Mouse (Mus musculus) c-Kit-positive CD71-positive TER-119-positive erythroid progenitor cells, embryonic 14.5 days (primary cell): ENCODE measurements around the gene Ptgr2.
A peak's percentile ranks its signal among the peaks of the same experiment; 100 is the strongest.

Experiments used
- DNase-seq: peaks from one replicate; pipeline ENCODE4 v3.0.0-alpha.2; 2013; ENCODE audit warnings: low spot score

The Ptgr2 gene

DNA sequence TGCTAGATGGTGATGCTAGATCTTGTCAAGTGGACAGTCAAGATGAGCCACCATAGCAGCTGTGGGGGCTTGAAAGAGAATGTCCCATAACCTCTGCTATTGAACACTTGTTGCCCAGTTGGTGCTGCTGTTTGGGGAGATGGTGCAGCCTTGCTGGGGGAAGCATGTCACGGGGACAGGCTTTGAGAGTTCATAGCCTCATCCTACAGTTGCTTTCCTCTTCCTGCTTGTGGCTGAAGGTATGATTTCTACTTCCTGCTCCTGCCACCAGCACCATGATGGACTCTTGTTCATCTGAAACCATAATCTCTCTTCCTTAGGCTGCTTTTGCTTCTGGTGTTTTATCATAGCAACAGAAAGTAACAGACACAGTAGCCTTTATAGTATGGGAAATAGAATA, 19.5 kb downstream of the Ptgr2 start:
- no peak for DNase-seq

- DNase-seq = no peak
Observed at GRCm38 (mm10) chr12:84311306-84311705, 26.3 kb downstream of the Ptgr2 start.

GRCm38 (mm10) chr12:84316006-84316405, 31.0 kb downstream of the Ptgr2 start:
- no peak for DNase-seq

DNA sequence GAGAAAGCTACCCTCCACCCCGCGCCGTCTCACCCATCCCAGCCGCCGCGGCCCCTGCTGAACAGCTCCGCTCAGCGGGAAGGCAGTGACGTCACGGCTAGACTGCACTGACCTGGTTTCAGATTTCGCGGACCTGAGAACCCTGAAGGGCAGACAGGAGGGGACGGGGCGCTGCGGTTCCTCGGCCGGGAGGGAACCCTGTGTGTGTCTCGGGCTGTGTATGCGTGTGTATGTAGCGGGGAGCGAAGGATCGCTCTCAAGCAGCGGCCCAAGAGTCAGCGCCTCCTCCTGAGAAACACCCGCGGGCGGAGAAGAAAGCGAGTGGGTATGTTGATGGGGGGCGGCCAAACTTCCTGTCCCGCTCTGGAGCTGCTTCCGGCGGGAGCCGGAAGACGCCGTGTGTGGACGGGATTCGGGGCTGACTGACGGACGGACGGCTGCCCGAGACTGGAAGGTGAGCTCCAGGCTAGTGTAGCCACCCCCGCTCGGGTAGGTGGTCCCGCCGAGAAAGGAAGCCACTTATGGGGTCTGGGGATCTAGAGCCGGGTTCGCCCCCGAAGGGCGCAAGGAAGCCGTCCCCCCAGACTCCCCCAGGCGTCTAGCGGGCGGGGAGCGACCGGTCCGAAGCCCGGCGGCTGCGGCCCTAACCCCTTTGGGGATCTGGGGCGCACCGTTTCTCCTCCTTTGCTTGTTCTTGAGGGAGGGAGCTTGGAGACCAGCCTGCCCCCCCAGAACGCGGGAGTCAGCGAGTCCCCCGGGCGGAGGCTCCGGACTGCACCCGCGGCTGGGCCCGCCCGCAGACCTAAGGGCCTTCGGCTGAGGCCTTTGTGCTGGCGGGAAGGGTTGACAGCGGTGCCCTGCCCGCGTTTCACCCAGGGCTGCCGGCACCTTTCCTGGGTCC, 31.9 kb downstream of the Ptgr2 start, which contains the start of gene Zfp410:
Gene Zfp410 (plus strand): TSS at position 132 of the 901 bp plus-strand sequence.
- peak; percentile 73 for DNase-seq

- no peak for DNase-seq
Observed at GRCm38 (mm10) chr12:84327111-84327512, 42.1 kb downstream of the Ptgr2 start.

DNA sequence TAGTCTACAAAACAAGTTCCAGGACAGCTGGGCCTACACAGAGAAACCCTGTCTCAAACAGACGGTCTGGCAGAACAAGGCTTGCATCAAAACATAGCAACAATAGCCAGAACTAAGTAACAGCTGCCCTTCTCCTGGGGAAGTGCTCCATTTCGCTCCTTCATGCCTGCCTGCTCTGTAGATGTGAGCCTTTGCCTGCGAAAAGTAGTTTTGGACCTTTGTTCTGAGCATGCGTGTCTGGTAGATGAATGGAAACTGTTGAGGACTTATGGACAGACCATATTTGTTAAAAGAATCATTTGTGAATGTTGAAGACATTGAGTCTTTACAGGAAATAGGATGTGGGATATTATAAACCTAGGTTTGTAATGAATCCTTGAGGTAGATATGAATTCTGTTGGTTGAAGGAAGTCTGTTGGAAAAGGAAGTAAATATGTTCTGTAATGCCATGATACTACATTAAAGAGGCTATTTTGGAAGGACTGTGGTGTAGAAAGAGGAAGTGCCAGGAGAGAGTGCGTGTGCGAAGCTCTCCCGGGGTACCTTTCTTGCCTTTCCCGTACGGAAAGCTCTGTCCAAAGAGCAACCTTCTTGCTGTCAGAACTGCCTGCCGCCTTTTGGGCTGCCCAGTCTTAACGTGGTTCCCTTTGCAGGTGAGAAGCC, 52.1 kb downstream of the Ptgr2 start:
- no peak for DNase-seq

DNA sequence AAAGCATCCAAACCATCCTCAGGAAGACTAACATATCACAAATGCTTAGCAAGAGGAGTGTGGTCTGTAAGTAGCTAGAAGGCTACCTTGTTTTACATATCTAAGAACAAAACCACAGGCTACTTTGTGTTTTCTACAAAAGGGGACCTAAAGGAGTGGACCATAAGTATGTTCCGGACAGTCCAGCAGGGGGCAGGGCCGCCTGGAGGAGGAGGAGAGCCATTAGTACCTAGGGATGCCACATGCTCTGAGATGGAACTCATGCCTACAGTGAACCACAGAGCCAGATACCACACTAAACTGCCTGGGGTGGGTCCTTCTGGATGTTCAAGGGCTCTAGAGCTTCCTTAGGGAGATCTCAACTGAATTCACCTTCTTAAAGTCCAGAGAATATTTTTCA, 62.2 kb downstream of the Ptgr2 start:
- no peak for DNase-seq

GRCm38 (mm10) chr12:84358699-84359098, 73.7 kb downstream of the Ptgr2 start:
- peak; percentile 61 for DNase-seq

- DNase-seq = peak; percentile 97
Observed at GRCm38 (mm10) chr12:84361555-84362489, 76.8 kb downstream of the Ptgr2 start, which contains the start of the genes Coq6 and Fam161b. TSS of gene Coq6 (plus strand) at chr12:84361657. TSS of gene Fam161b (minus strand) at chr12:84361833.

- no peak for DNase-seq
Observed at GRCm38 (mm10) chr12:84362872-84363271, 77.8 kb downstream of the Ptgr2 start.

DNA sequence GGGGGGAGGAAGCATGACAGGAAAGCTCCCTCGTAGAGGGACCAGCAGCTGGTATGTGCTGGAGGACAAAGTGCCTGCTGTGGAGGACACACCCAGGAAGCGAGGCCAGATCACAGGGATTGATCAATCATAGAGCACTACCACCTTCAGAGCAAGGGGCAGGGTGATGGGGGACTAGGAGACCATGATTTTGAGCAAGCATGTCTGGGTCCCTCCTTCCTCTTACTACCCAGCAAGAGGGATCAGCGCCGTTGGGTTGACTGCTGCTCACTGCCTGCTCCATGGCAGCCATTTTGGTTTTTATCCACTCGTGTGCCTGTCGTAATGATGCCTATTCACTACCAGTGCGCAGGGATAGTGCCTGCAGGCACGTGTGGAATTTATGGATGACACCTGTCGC, 79.3 kb downstream of the Ptgr2 start:
- no peak for DNase-seq

GRCm38 (mm10) chr12:84365137-84365536, 80.1 kb downstream of the Ptgr2 start:
- no peak for DNase-seq
